Mouse (Mus musculus): ENCODE results near the gene Cox18.
"Not testable (repeated sequence)": the region's sequence is repeated elsewhere in the genome, so short reads cannot be mapped to it uniquely, and the experiment has no call there.

Cox18 gene

DNA sequence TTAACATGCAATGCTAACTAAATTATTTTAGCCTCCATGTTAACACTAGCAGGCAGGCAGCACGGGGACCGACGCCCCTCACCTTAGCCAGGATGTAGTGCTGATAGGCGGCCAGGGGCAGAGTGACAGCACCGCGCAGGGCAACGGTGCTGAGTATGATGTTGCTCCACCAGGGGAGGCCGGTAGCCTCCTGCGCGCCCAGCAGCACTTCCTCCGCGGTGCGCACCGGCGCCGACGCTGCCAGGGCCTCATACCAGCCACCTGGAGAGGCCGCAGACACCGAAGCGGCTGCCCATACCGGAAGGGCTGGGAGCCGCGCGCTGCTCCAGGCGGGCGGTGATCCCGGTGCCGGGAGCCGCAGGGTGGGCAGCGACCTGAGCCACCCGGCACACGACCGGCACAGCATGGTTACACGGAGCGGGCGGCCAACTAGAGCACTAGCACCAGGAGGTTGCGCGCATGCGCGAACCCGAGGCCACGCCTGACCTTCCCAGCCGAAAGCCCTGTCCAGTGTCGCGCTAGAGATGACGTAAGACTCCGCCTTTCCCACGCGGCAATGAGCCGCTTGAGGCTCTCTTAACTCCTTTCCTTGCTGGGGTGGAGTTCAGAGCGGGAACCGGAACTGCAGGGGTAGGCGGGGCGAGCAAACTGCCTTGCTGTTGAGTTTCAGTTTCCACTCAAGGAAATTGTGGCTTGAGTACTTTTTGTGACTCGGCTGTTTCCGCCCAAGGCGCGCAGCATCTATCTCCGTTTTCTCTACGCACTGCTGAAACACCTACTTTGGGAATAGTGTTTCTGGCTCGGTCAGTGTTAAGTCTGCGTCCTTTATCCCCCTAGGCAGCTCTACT lies at the start of gene Cox18:
Gene Cox18, minus strand, starts transcription at position 468 of the 848 bp plus-strand sequence.
- peak; percentile 99 for DNase-seq

DNA sequence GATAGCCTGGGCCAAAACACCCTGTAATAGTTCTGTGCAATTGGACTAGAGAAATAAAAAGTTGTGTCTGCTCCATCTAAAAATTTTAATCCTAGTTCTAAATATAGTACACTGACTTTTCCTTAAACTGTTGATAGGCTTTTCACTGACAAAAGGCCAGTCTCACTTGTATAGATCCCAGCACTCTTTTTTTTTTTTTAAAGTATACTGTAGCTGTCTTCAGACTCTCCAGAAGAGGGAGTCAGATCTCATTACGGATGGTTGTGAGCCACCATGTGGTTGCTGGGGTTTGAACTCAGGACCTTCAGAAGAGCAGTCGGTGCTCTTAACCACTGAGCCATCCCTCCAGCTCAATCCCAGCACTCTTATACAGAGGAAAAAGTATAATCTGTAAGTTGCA lies 38.4 kb upstream of the Cox18 start:
- DNase-seq: not testable (repeated sequence)

DNA sequence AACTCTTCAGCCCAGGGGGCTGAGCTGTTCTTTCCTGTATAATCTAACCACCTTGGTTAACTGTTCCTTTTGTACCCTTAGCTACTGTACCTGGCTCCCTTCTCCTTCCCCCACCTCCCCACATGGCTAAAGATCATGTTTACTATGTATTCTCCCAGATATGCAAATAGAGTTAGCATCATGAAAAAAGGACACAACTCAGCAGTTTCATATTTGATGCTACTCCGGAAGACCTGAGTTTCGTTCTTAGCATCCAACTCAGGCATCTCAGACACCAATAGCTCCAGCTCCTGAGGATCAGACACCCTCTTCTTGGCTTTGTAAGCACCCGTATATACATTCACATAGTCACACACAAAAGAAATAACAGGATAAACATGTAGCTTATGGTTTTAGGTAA lies 33.2 kb upstream of the Cox18 start:
- DNase-seq: no peak

DNA sequence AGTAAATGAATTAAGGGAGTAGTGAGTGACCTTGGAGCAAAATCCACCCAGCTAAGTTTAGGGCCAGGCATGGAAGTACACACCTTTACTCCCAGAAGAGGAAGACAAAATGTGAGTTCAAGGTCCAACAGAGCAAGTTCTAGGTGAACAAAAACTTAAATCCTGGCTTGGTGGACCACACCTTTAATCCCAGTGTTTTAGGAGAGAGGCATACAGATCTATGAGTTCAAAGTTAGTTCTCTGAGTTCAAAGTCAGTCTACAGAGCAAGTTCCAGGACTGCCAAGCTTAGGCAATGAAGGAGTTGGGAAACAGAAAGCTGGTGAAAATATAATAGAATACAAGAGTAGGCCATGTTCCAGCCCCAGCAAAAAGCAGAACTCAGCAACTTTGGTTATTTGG lies 23.7 kb upstream of the Cox18 start:
- DNase-seq: no peak

DNA sequence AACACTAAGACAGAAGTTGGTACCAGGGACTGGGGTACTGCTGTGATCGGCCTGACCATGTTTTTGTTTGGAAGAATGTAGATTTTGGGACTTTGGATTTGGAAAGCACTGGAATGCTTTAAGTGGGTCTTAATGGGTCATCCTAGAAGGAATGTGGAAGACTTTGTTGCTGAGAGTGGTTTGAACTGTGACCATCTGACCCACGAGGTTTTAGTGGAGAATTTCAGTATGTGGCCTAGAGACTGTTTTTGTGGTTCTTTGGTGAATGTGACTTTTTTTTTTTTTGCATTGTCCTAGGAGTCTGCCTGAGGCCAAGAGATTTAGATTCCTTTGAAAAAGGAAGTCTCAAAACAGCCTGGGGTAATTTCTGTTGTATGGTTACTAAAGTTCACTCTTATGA lies 23.2 kb upstream of the Cox18 start:
- no peak for DNase-seq

DNA sequence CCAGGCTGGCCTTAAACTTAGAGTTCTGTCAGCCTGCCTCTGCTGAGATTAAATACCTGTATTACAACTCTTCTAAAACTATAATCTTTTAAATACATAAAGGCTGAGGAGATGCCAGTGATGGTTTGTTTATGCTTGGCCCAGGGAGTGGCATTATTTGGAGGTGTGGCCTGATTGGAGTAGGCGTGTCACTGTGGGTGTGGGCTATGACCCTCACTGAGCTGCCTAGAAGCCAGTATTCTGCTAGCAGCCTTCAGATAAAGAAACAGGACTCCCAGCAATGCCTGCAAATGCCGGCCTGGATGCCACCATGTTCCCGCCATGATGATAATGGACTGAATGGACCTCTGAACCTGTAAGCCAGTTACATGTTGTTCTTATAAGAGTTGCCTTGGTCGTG lies 22.8 kb upstream of the Cox18 start:
- DNase-seq: peak; percentile 9

DNA sequence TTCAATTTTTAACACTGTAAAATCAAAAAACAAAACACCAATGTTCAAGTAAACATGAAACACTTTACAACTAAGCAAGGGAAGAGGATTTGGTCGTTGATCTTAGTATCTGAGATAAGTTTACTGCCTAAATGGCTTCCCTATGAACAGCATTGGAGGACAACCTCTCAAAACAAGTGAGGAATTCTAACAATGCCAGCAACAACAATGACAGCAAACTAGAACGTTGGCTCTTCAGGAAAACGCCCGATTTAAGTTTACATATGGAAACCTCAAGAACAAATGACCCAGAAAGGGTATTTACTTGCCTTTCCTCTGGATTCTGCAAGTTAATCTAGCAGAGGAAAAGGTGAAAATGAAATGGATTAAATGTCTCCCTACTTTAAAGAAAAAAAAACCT lies 21.6 kb upstream of the Cox18 start:
- no peak for DNase-seq

DNA sequence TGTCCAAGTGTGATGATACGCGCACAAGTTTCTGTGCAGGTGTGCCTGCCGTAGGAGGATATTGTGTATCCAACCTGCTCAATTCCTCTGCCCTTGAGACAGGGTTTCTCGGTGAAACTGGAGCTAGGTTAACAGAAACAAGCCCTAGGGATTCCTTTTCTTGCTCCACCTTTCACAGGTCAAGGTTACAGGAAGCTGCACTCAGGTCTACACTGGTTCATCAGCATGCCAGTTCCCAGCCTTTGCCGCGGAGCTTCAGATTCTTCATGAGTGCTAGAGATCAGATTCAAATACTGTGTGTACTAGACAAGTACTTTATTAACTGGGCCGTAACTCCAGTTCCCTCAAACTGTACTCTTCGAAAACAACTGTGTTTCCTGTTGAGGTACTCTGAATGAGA lies 11.4 kb upstream of the Cox18 start:
- no peak for DNase-seq

DNA sequence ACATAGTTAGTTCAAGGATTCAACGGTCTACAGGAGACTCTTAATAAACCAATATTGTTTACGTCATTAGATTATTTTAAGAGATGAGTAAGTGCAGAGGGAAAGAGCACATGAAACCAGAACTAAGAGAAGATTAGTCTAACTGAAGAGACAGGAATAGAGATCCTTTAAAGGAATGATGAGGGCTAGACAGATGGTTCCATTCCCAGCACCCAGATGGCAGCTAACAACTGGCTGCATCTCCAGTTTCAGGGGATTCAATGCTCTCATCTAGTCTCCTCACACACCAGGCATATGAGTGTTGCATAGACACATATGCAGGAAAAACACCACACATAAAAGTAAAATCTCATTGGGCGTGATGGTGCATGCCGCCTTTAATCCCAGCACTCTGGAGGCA lies 9.5 kb upstream of the Cox18 start:
- no peak for DNase-seq

DNA sequence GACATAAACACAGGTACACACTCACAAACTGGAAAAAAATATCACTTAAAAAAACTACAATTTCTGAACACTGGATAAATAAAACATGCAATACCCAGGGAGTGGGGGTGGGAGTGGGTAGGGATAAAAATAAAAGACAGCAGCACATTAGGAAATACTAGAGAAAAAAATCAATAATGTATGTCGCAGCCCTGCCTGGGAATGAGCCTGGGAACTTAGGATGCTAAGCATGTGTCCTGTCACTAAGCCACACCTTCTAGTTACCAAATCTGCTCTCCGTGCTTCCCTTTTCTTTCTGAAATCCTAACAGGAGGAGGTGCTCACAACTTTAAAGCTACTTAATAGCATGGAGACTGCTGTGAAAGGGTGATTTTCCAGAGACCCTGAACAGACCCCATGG lies 6.0 kb upstream of the Cox18 start:
- no peak for DNase-seq

DNA sequence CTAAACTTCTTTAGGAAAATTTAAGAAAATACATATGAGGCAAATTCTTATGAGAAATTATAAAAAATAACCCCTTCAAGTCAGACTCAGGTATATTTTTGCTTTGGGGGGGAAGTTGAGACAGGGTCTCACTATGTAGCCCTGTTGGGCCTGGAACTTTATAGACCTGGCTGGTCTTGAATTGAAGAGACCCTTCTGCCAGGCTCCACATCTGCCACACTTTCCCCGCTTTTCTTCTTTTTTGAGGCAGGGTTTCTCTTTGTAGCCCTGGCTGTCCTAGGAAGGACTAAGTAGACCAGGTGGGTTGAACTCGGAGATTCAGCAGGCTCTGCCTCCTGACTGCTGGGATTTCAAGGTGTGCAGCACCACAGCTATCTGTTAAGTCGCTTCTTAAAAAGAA lies 2.9 kb upstream of the Cox18 start:
- DNase-seq: no peak

DNA sequence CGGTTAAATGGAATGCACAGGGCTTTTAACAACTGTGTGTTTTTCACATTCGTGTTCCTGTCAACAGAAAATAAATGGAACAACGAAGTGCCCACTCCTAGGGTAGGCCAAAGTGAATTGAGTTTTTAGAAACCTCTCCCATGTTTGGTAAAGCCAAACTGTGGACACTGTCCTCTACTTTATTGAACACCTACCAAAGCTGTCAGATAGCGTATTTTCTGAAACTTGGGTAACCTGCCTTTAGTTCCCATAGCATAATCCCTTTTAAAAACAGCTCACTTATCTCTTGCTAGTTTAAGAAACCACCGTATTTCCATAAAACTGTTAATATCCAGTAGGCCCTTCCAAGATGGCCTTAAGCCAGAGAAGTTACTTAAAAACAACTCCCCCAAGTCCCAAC lies 929 bp upstream of the Cox18 start:
- DNase-seq: no peak

DNA sequence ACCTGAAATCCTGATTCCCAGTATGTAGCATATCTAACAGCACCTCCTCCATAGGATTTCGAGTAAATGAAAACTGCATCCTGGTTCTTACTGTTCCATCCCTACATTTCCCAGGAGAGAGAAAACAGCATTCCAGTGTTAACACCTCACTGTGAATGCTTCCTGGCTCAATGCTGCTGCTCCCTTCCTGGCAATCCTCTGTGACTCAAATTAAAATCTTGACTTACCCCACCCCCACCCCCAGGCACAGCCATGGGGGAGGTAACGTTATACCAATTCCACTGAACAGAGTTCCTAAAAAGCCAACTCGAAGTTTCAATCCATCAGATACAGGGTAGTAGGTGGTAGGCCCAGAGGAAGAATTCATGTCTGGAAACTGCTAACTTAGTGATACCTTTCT lies 864 bp downstream of the Cox18 start:
- DNase-seq: no peak

DNA sequence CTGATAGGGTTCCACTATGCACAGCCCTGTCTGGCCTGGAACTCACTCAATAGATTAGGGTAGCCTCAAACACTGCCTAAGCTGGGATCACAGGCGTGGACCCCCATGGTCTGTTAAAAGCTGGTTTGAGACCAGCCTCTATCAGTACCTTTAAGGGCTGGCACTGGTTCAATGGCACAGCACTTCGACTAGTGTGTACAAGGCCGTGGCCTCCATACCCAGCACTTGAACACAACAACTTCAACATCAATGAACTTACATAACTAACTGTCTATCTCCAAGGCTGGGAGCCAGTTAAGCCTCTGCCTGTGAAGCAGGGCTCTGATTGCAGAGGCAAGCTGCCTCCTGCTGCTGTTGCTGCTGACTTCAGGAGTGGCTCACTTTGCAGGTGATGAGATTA lies 6.0 kb downstream of the Cox18 start:
- no peak for DNase-seq

DNA sequence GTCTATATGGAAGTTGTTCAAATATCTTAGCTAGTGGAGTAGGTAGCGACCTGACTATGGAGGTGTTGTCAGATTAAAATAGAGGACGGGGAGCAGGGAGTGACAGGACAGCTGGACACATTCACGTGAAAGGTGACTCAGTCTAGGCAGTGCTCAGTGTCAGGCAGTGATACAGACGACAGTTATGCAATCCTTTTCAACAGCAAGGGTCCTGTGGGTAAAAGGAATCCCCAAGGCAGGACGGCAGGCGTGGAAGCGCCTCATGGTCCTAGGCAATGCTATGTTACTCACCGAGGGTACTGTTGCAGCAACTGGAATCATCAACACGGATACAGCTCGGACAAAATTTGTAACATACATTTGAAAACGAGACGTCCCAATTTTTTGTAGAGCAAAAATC lies 6.6 kb downstream of the Cox18 start:
- no peak for DNase-seq

DNA sequence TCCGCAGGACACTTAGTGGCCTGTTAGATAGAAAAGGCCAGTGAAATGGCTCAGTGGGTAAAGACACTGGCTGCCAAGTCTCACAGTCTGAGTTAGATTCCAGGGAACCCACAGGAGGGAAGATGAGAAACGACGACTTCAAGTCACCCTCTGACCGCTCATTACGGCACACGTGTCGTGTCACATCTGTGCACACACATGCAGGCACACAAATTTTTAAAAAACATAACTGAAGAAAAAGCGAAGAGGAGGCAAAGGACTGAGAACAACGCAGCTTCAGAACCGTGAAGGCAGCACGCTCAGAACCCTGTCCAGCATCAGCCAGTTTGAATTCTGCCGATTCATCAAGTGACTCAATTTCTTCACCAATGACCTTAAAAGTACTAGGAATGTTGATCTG lies 10.4 kb downstream of the Cox18 start:
- DNase-seq: no peak

DNA sequence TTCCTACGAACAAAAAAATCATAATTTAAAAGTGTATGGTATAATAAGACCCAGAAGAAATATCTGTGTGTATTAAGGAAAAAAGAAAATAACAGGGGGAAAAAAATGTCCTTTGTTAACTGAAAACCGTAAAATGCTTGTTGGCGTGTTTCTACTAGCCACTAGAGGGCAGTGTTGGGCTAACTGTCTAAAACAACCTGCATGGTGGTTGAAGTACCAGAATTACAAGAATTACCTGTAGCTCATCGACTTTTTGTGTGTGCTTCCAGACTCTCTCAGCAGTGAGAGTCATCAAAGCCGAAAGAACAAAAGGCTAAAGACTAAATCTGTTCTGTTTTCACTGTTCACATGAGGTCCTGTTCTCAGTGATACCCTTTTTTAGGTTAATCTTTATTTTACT lies 20.6 kb downstream of the Cox18 start:
- peak; percentile 58 for DNase-seq

DNA sequence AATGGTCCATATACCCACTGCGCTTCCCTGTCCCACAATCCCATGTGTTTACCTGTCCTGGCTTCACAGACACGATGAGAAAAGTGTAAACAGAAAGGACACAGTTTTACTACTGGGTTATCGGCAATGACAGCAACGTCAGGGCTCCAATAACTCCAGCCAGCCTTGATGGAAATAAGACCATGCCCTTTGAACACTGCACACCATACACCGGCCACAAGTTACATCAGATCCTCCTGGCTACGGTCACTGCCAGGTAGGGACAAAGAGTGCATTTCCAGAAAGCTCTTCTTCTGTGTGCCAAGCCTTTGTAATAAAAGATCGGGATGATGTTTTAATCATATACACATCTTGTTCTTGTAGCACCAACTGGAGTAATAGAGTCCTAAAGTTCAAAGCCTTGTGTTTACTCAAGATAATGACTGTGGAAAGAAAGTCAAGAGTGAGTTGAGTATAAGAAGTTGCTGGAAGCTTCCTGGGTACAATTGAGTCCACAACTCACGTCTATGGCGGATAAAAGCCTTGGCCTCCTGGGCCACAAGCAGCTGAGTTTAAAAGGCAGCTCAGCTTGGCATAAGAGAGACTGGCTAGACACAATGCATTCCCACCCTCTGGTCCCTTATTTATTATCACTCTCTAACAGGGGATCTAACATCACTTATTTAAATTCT lies 21.2 kb downstream of the Cox18 start:
- DNase-seq: no peak

DNA sequence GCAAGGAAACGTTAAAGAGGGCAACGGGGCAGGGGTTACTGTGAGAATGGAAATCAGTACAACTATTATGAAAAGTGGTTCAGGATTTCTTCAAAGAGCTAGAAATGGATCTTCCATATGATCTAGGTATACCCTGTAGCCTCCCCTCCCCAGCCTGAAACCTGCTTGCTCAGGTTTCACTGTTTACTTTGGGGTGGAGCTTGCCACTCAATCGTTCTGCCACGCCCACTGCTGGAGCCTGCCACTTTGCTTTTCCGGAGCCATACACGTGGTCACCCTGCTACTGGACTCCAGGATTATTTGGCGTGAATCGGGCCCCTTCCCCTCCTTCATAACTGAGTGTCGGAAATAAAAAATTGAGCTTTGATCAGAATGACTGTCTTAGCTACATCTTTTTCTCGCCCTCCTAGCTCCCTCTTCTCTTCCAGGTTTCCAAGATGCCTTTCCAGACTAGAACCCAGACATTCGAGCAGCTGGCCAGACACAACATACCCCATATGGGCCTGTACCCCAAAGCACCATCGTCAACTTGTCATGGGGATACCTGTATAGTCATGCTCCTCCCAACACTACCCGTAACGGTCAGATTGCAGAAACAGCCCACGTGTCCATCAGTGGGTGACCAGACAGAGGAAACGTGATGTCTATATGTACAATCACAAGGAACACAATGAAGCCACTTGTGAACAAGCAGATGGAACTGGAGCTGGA lies 23.7 kb downstream of the Cox18 start:
- DNase-seq: peak; percentile 9

DNA sequence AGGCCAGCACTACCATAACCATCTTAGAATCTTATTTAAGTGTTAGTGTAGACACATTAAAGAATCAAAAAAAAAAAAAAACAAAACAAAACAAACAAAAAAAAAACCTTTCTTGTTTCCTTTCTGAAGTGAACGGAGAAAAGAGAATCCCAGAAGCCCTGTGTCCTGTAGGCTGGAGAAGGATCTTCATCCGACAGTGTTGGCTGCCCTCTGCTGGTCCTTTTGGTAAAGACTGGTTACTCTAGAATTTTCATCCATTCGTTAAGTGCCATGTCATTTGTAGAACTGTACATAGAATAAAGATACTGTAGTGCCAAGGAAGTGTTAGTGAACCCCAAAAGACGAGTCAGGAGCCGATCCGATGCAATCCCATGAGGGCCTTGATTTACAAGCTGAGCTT lies 29.0 kb downstream of the Cox18 start:
- peak; percentile 73 for DNase-seq

DNA sequence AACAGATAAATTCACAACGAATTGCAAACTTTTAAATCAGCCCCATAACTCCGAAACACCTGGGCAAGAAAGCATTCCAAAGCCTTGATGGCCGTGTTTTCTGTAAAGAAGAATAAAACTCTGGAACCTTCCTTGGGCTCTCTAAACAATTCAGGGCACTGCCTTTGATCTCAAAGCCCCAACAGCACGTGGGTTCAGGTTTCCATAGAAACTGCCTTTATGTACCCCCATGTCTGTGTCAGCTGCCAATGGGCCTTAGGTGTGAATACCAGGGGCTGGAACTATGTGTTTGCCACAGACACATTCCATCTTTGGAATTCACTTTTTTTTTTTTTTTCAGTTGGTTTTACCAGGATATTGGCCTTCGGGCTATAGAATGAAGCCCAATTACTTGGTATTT lies 41.0 kb downstream of the Cox18 start:
- DNase-seq: no peak

DNA sequence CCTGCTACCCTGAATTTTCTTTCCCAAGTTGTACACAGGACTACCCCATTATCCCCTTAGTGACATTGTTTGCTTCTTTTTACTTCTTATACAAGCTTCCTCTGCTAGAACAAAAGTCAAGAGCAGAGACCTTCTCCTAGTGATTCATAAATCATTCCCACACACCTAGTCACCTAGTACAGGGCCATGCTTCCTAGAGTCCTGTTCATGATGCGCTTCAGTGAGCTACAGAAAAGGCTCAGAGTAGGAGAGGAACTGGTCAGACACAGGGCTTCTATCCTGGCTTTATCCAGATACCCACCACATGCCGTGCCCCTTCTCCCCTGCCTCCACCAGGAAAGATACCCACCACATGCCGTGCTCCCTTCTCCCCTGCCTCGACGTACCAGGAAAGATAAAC lies 44.7 kb downstream of the Cox18 start:
- no peak for DNase-seq

DNA sequence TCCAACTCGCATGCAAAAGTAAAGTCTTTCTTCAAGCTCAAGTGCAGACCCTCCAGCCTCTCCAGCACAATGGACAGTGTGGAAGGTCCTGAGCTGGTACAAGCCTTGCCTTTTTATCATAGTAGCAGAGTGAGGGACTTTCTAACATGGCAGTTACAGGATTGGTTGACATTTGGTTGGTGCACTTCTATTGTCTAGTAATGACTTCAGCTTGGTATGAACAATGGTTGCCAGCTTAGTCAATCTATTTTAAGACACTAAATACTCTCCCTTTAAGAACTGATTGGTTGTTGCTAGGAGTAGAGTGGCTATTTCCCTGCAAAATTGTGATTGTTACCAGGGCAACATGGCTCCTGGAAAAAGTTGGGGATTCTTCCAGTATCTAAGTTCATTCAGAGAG lies 45.7 kb downstream of the Cox18 start:
- no peak for DNase-seq

Measured in lung, postnatal 10 days (tissue).